ENCODE assay signal across 17 mouse cellular contexts in the genomic region with DNA sequence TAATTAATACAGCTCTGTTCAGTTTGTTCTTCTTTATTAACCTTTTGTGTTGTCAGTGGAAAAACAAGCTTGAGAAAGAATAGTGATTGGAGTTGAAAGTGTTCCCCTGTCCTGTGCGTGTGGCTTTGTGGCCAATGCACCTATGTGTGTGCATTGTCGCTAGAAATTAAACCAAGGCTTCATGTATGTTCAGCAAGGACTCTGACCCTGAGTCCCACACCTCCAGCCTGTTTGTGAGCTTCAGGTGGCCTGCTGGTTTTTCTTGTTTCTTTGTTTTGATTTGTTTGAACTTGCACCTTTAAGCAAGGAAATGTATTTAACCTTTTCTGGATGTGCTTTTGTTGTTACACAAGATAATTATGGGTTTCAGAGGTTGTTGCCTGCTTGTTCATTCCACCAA.
"Had no signal": no experiment of that assay in that cellular context is flagged by ENCODE, and none has a peak within 500 bp of the region (broad histone marks: within the 10 kb centered on the region; RNA-seq: fewer than 3 reads in every experiment).

No protein-coding gene starts in this region.

- H3K27ac ChIP-seq: liver, embryonic 14.5 days; lung, embryonic 15.5 days; macrophage; midbrain, embryonic 13.5 days; midbrain, embryonic 15.5 days; neural tube, embryonic 12.5 days; stomach, embryonic 15.5 days had no signal

- H3K4me3 ChIP-seq: lung, embryonic 15.5 days; megakaryocyte, embryonic 14.5 days; midbrain, embryonic 13.5 days; midbrain, embryonic 15.5 days; neural tube, embryonic 12.5 days; stomach, embryonic 15.5 days had no signal

- H3K27me3 ChIP-seq: lung, embryonic 15.5 days; midbrain, embryonic 13.5 days; midbrain, embryonic 15.5 days; neural tube, embryonic 12.5 days; stomach, embryonic 15.5 days had no signal

- DNase-seq: lung, adult 2 months; lung, postnatal 14 days; lung, postnatal 36 days; right cerebral cortex, postnatal 14 days; thymus, adult 18-20 months; thymus, postnatal 14 days; thymus, postnatal 36 days had no signal

- H3K4me2 ChIP-seq: lung, embryonic 15.5 days; midbrain, embryonic 11.5 days; midbrain, embryonic 13.5 days; midbrain, embryonic 15.5 days; neural tube, embryonic 12.5 days; stomach, embryonic 15.5 days had no signal

- H3K9me3 ChIP-seq: lung, embryonic 15.5 days; megakaryocyte, embryonic 14.5 days; midbrain, embryonic 13.5 days; midbrain, embryonic 15.5 days; neural tube, embryonic 12.5 days; stomach, embryonic 15.5 days had no signal

- H3K9ac ChIP-seq: liver, embryonic 14.5 days; lung, embryonic 15.5 days; midbrain, embryonic 13.5 days; midbrain, embryonic 15.5 days; neural tube, embryonic 12.5 days; stomach, embryonic 15.5 days had no signal

- H3K4me1 ChIP-seq: megakaryocyte, embryonic 14.5 days had no signal

- H3K36me3 ChIP-seq: lung, embryonic 15.5 days; midbrain, embryonic 13.5 days; midbrain, embryonic 15.5 days; neural tube, embryonic 12.5 days; stomach, embryonic 15.5 days had no signal

- ATAC-seq: lung, postnatal 0 days; midbrain, embryonic 13.5 days; midbrain, embryonic 15.5 days had no signal
